Mouse (Mus musculus): ENCODE results near the gene Oasl2. TPM values are rescaled to one million over a fixed set of nuclear protein-coding genes. Genes with fewer than 3 reads are reported as not detected.
"Not testable (repeated sequence)": the region's sequence is repeated elsewhere in the genome, so short reads cannot be mapped to it uniquely, and the experiment has no call there.

Gene Oasl2
- 6.3 and 6.9 TPM in 2 replicates for total RNA-seq (2014; rRNA removed)
- 4.7 and 6.1 TPM in 2 replicates for polyA plus RNA-seq (2015; fragmentation: Nextera tagmentation; extraction: Ambion mirVana)

GRCm38 (mm10) chr5:114896688-114897373 is at the start of gene Oasl2:
Gene Oasl2 (plus strand): TSS chr5:114896936.
- no peak for TF ChIP-seq CTCF (IDR thresholded peaks at IDR 0.05; ENCODE audit: low read depth)

DNA sequence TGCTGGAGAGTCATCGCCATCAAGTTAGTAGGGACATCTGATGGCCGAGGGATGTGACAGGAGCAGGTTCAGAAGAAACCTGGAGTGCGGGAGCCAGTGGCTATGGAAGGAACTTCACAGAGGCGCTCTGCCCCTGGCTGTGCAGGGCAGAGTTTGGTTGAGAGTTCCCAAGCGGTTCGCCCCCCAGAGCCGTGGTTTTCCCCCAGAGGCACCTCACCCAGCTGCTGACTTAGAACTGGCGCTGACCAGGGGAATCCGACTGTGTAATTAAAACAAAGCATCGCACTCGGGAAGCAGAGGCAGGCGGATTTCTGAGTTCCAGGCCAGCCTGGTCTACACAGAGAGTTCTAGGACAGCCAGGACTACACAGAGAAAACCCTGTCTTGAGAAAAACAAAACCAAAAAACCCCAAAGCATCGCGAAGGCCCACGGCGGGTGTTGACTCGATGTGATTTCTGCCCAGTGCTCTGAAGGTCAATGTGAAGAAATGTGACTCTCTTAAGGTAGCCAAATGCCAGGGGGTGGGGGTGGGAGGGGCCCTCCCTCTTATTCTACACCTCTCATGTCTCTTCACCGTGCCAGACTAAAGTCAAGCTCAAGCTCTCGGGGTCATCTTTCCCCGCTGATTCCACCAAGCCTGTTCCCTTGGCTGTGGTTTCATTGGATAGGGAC is 45.0 kb upstream of the Oasl2 start:
- Histone ChIP-seq H3K9me3 (ENCODE audit: low read length) (no peaks in the 10 kb centered on the region), H3K27ac (no peak overlapping the region), H3K36me3 (ENCODE audit: insufficient read depth, low read length) (no peaks in the 10 kb centered on the region), H3K9ac (replicated peaks; ENCODE audit: low read length) (no peak overlapping the region), H3K4me2 (ENCODE audit: low read depth, low read length) (no peak overlapping the region), H3K4me1 (ENCODE audit: insufficient read depth, low read length) (no peaks in the 10 kb centered on the region), H3K4me3 (ENCODE audit: low read length) (no peak overlapping the region), H3K27me3 (ENCODE audit: insufficient read depth, low read length) (no peaks in the 10 kb centered on the region)
- TF ChIP-seq CTCF (IDR thresholded peaks at IDR 0.05; ENCODE audit: low read depth), result no peak
- ATAC-seq (no peak), DNase-seq (ENCODE audit: low spot score) (no peak)
- WGBS, result 91% methylated on average over 20 of the region's 20 CpGs

More at GRCm38 (mm10) chr5:114896688-114897373, at the start of gene Oasl2:
- peak within 1 kb of the TSS; percentile 17 for H3K4me3 ChIP-seq (ENCODE audit: low read length)
- H3K9ac ChIP-seq (replicated peaks; ENCODE audit: low read length), result no peak within 1 kb of the TSS
- H3K36me3 ChIP-seq (ENCODE audit: insufficient read depth, low read length), result no peaks in the 10 kb centered on the region
- no peak within 1 kb of the TSS for H3K27ac ChIP-seq
- no peaks in the 10 kb centered on the region for H3K9me3 ChIP-seq (ENCODE audit: low read length)
- no peaks in the 10 kb centered on the region for H3K4me1 ChIP-seq (ENCODE audit: insufficient read depth, low read length)
- peak within 1 kb of the TSS; percentile 16 for H3K4me2 ChIP-seq (ENCODE audit: low read depth, low read length)
- 63% methylated on average over 13 of the region's 13 CpGs for WGBS
- DNase-seq (ENCODE audit: low spot score) (no peak), ATAC-seq (no peak)
- H3K27me3 ChIP-seq (ENCODE audit: insufficient read depth, low read length), result no peaks in the 10 kb centered on the region

- not testable (repeated sequence) for H3K27me3 ChIP-seq (ENCODE audit: insufficient read depth, low read length); H3K27ac ChIP-seq; H3K4me2 ChIP-seq (ENCODE audit: low read depth, low read length); ATAC-seq; H3K36me3 ChIP-seq (ENCODE audit: insufficient read depth, low read length); H3K9ac ChIP-seq (replicated peaks; ENCODE audit: low read length); H3K4me3 ChIP-seq (ENCODE audit: low read length); DNase-seq (ENCODE audit: low spot score); H3K9me3 ChIP-seq (ENCODE audit: low read length); H3K4me1 ChIP-seq (ENCODE audit: insufficient read depth, low read length)
- 84% methylated on average over 3 of the region's 5 CpGs for WGBS
Observed at GRCm38 (mm10) chr5:114853364-114853763, 43.4 kb upstream of the Oasl2 start, which contains the start of gene 4930519G04Rik. Gene 4930519G04Rik (plus strand): TSS chr5:114853664.

DNA sequence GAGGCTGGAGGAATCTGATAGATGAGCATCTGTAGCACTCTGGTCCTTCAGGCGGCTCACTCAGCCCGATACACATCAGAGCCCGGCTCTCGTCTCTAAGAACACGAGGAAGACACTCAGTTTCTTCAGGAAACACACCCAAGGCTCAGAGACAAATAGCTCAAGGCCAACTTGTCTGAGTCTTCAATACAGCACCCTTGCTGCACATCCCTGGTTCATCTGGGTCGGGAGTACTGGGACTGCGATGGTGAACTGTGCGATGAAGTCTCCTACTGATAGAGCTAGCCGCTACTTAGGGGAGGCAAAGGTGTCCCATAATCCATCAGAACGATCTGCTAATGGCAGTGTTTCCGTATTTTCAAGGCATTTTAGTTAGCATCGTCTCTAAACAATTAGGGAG is 38.2 kb upstream of the Oasl2 start, which contains the start of gene Gm9936:
Gm9936 (minus strand) TSS at position 101 of the 400 bp plus-strand sequence.
- H3K4me3 ChIP-seq (ENCODE audit: low read length), result peak within 1 kb of the TSS; percentile 22
- no peaks in the 10 kb centered on the region for H3K4me1 ChIP-seq (ENCODE audit: insufficient read depth, low read length)
- peak within 1 kb of the TSS; percentile 7; the same call in 1 of the 2 replicates for H3K27ac ChIP-seq
- H3K9ac ChIP-seq (replicated peaks; ENCODE audit: low read length), result peak within 1 kb of the TSS; percentile 45
- no peaks in the 10 kb centered on the region for H3K9me3 ChIP-seq (ENCODE audit: low read length)
- DNase-seq (ENCODE audit: low spot score) (no peak), ATAC-seq (no peak)
- H3K36me3 ChIP-seq (ENCODE audit: insufficient read depth, low read length), result no peaks in the 10 kb centered on the region
- no peak for TF ChIP-seq CTCF (IDR thresholded peaks at IDR 0.05; ENCODE audit: low read depth)
- 86% methylated on average over 12 of the region's 12 CpGs for WGBS
- no peaks in the 10 kb centered on the region for H3K27me3 ChIP-seq (ENCODE audit: insufficient read depth, low read length)
- peak within 1 kb of the TSS; percentile 60 for H3K4me2 ChIP-seq (ENCODE audit: low read depth, low read length)

DNA sequence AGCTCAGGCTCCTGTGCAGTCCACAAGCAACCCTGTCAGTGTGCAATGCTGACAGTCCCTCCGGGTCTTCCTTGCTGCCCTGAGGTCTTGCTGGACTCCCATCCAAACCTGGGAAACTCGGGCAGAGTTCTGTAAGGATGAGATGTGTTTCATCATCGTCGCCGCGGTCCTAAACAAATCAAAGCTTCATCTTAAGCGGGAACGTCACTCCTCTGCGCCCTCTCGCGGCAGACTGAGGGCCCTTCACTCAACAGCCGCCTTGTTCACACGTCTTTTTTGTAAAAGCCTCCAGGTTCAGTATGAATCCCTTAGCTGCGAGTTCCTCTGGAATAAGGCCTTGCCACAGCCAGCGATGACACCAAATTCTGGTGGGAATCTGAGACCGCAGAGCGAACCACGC is 37.5 kb upstream of the Oasl2 start:
- peak overlapping the region; percentile 22 for H3K4me3 ChIP-seq (ENCODE audit: low read length)
- ATAC-seq, result peak; percentile 83
- no peaks in the 10 kb centered on the region for H3K9me3 ChIP-seq (ENCODE audit: low read length)
- no peaks in the 10 kb centered on the region for H3K27me3 ChIP-seq (ENCODE audit: insufficient read depth, low read length)
- H3K4me2 ChIP-seq (ENCODE audit: low read depth, low read length), result peak overlapping the region; percentile 60
- peak; percentile 91 for DNase-seq (ENCODE audit: low spot score)
- H3K27ac ChIP-seq, result peak overlapping the region; percentile 7; the same call in 1 of the 2 replicates
- no peaks in the 10 kb centered on the region for H3K36me3 ChIP-seq (ENCODE audit: insufficient read depth, low read length)
- no peaks in the 10 kb centered on the region for H3K4me1 ChIP-seq (ENCODE audit: insufficient read depth, low read length)
- WGBS, result 6% methylated on average over 18 of the region's 18 CpGs
- peak overlapping the region; percentile 45 for H3K9ac ChIP-seq (replicated peaks; ENCODE audit: low read length)
- peak; percentile 92 for TF ChIP-seq CTCF (IDR thresholded peaks at IDR 0.05; ENCODE audit: low read depth)

DNA sequence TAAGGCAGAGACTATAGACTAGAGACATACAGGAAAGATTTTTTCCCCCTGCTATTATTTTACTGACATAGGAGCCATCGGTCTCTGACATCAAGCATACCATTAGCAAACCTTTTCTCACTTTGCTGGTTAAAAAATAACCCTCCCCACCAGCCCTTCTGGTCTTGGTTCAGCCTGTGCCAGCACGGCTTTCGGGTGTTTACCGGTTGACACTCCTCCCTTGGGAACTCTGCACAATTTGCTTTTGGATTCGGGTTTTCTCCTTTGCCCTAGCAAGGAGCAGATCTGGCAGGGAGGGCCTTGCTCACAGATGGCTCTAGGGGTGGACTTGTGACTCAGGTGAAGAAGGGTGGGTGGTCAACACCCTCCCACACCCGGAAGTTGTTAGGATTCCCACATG is 35.0 kb upstream of the Oasl2 start:
- H3K4me3 ChIP-seq (ENCODE audit: low read length), result no peak overlapping the region
- no peaks in the 10 kb centered on the region for H3K36me3 ChIP-seq (ENCODE audit: insufficient read depth, low read length)

More for the DNA sequence above, 35.0 kb upstream of the Oasl2 start:
- no peaks in the 10 kb centered on the region for H3K27me3 ChIP-seq (ENCODE audit: insufficient read depth, low read length)
- no peak overlapping the region for H3K27ac ChIP-seq
- no peaks in the 10 kb centered on the region for H3K9me3 ChIP-seq (ENCODE audit: low read length)
- DNase-seq (ENCODE audit: low spot score) (no peak), ATAC-seq (no peak)
- H3K4me1 ChIP-seq (ENCODE audit: insufficient read depth, low read length), result no peaks in the 10 kb centered on the region
- no peak for TF ChIP-seq CTCF (IDR thresholded peaks at IDR 0.05; ENCODE audit: low read depth)
- no peak overlapping the region for H3K9ac ChIP-seq (replicated peaks; ENCODE audit: low read length)
- WGBS, result 54% methylated on average over 6 of the region's 6 CpGs
- no peak overlapping the region for H3K4me2 ChIP-seq (ENCODE audit: low read depth, low read length)
